Mouse (Mus musculus) lung, embryonic 14.5 days (tissue): Measurements from ENCODE around the gene Vipr1. TPM values are rescaled to one million over a fixed set of nuclear protein-coding genes. Genes with fewer than 3 reads are reported as not detected.

Source experiments
- ATAC-seq: fragments of 200-750 bp; cut with Nextera tagmentation; 2 replicates; pipeline ENCODE4 v1.8.0; 2017; ENCODE audit warnings: mild to moderate bottlenecking, moderate TSS enrichment, moderate library complexity; ENCODE audit not compliant: insufficient read depth
- DNase-seq: peaks from one replicate; pipeline ENCODE4 v3.0.0-alpha.2; 2015
- H3K27ac ChIP-seq: fragments of 300-500 bp; sonication (generic); 2 replicates; pipeline ENCODE4 v1.5.1; 2014; ENCODE audit warnings: low read depth, mild to moderate bottlenecking, moderate library complexity
- H3K27me3 ChIP-seq: fragments of 300-500 bp; sonication (generic); 2 replicates; pipeline ENCODE4 v1.6.1; 2014; ENCODE audit warnings: low read length, control low read depth; ENCODE audit not compliant: insufficient read depth
- H3K36me3 ChIP-seq: fragments of 300-500 bp; sonication (generic); 2 replicates; pipeline ENCODE4 v1.6.1; 2014; ENCODE audit warnings: control low read depth; ENCODE audit not compliant: insufficient read depth
- H3K4me1 ChIP-seq: fragments of 300-500 bp; sonication (generic); 2 replicates; pipeline ENCODE4 v1.6.1; 2014; ENCODE audit warnings: antibody characterized with exemption, control low read depth; ENCODE audit not compliant: insufficient read depth
- H3K4me2 ChIP-seq: fragments of 300-500 bp; sonication (generic); 2 replicates; pipeline ENCODE4 v1.6.1; 2014; ENCODE audit warnings: mild to moderate bottlenecking
- H3K4me3 ChIP-seq: fragments of 300-500 bp; sonication (generic); 2 replicates; pipeline ENCODE4 v1.5.1; 2014; ENCODE audit warnings: low read depth, low read length
- H3K9ac ChIP-seq: fragments of 300-500 bp; sonication (generic); 2 replicates; pipeline ENCODE4 v1.6.1; 2014
- H3K9me3 ChIP-seq: fragments of 300-500 bp; sonication (generic); 2 replicates; pipeline ENCODE4 v1.6.1; 2016; ENCODE audit warnings: low read depth, low read length, control low read depth
- CTCF ChIP-seq: IDR thresholded peaks from 2 replicates; pipeline ENCODE4 v1.5.1; 2016; ENCODE audit warnings: antibody characterized with exemption, low read depth
- WGBS: fragments of 180-500 bp; shearing (Covaris S2); extraction: QIAGEN DNeasy Blood & Tissue Kit; methylation state at CpG from one replicate; pipeline ENCODE4 v1.1.7; 2014; 5-methylcytosine and 5-hydroxymethylcytosine counted together
- polyA plus RNA-seq: library from polyadenylated mRNA; unstranded; fragments of >200 nt; fragmentation: Nextera tagmentation; extraction: Ambion mirVana; gene quantifications from 2 replicates; pipeline ENCODE4 v1.2.1, GENCODE M21; 2014

The Vipr1 gene
- polyA plus RNA-seq, 1 experiment from 2014 or later = 0.54 TPM

DNA sequence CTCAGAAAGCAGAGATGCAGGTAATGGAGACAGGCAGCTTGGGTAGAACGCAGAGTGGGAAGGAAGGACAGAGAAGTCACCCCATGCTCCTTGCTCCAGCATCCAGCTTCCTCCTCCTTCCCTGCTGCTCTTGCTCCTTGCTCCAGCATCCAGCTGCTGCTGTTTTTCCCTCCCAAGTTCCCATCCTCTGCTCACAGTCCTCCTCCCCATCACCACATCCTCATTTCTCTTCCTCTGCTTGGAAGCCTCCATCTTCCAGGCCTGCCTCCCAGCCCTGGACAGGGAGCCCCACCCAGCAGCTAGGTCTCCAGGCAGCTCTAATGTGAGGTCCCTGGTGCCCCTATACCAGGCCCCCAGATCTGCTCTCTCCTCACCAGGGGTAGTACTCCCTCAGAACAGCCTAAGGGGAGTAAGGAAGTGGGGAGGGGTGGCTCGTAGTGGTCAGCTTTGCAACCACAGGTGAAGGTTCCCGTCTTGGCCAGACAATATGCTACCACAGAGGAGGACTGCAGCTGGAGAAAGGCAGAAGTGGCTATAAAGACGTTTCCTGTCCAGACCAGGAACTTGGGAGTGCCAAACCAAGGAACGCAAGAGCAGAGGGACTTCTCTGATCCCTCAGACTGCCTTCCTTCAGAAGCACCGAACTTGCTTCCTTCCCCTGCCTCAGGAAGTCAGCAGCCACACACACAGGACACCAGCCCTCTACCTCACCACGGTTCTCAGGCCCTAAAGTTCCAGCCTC, 6.5 kb upstream of the Vipr1 start:
- no peak for TF ChIP-seq CTCF
- DNase-seq (no peak), ATAC-seq (no peak)
- H3K36me3 ChIP-seq = no peaks in the 10 kb centered on the region
- no peak overlapping the region for H3K27ac ChIP-seq
- H3K9me3 ChIP-seq = no peaks in the 10 kb centered on the region
- H3K4me1 ChIP-seq = no peaks in the 10 kb centered on the region
- no peak overlapping the region for H3K9ac ChIP-seq
- WGBS = 46% methylated on average over 7 of the region's 7 CpGs
- no peak overlapping the region for H3K4me3 ChIP-seq
- H3K4me2 ChIP-seq = no peak overlapping the region
- H3K27me3 ChIP-seq = peaks cover 21% of the 10 kb centered on the region

- Histone ChIP-seq H3K36me3 (no peaks in the 10 kb centered on the region), H3K9me3 (no peaks in the 10 kb centered on the region), H3K27me3 (peaks cover 54% of the 10 kb centered on the region), H3K4me2 (no peak overlapping the region), H3K4me1 (peaks cover 4% of the 10 kb centered on the region; the same call in 1 of the 2 replicates), H3K4me3 (no peak overlapping the region), H3K27ac (no peak overlapping the region), H3K9ac (no peak overlapping the region)
- DNase-seq = no peak
- 45% methylated on average over 16 of the region's 16 CpGs for WGBS
- ATAC-seq = no peak
- TF ChIP-seq CTCF = no peak
Observed at GRCm38 (mm10) chr9:121639790-121640189, 2.7 kb upstream of the Vipr1 start.

DNA sequence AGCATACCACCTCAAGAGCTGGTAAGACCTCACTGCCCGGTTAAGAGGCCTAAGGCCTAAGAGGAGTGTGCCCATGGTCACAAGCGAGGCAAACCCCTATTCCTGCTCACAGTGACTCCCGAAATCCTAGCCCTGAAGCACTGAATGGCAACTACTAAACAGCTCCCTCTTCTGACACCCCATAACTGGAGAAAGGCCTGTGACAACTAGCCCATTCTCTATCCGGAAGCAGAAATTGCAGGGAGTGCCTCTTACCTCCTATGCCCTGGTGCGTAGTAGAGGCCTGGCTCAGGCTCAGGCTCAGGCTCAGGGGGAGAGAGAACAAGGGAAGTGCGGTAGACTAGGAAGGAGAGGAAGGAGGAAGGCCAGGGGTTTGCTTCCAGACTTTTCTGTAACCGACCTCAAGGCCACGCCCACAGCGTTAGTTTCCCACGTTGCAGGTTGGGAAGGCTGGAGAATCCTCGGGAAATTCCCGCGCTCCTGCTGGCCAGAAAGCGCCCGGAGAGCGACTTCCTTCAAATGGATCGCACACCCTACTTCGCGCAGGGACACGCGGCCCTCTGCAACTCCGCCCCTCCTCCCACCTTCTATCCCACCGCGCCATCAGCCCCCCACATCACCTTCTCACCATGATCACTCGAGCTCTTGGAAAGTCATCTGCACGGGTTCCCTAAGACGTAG, 1.1 kb upstream of the Vipr1 start:
- peak overlapping the region; percentile 95 for H3K4me2 ChIP-seq
- WGBS = 11% methylated on average over 27 of the region's 27 CpGs
- DNase-seq = peak; percentile 44
- peak overlapping the region; percentile 49 for H3K4me3 ChIP-seq
- no peaks in the 10 kb centered on the region for H3K36me3 ChIP-seq
- no peak overlapping the region for H3K27ac ChIP-seq
- peak overlapping the region; percentile 43 for H3K9ac ChIP-seq
- no peak for TF ChIP-seq CTCF
- H3K9me3 ChIP-seq = no peaks in the 10 kb centered on the region
- H3K27me3 ChIP-seq = peaks cover 54% of the 10 kb centered on the region
- ATAC-seq = peak; percentile 12; the same call in 1 of the 2 replicates
- H3K4me1 ChIP-seq = peaks cover 4% of the 10 kb centered on the region; the same call in 1 of the 2 replicates

DNA sequence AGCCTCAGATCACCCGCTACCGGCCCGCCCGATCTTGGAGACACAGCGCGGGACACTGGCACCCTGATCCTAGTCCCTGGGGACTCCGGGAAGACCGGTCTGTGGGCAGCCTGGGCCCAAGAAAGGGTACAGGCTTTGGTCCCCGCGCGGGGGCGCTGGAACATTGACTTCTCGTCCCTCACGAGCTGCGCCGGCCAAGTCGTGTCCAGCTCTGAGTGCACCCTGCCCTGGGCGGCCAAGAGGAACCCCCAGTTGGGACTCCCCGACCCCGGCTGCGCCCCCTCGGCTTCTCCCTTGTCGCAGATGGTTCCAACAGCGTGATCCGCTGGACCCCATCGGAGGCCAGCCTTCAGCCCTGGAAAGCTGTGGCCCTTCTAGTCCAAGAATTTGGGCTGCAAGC, 515 bp upstream of the Vipr1 start, which contains the start of gene Lyzl4:
Gene Lyzl4 (minus strand): TSS at position 96 of the 400 bp plus-strand sequence.
- WGBS = under 1% methylated on average over 26 of the region's 26 CpGs
- Histone ChIP-seq H3K27me3 (peaks cover 54% of the 10 kb centered on the region), H3K36me3 (no peaks in the 10 kb centered on the region), H3K4me2 (peak within 1 kb of the TSS; percentile 95), H3K4me1 (peaks cover 4% of the 10 kb centered on the region; the same call in 1 of the 2 replicates), H3K27ac (no peak within 1 kb of the TSS), H3K9ac (peak within 1 kb of the TSS; percentile 49), H3K4me3 (peak within 1 kb of the TSS; percentile 49), H3K9me3 (no peaks in the 10 kb centered on the region)
- peak; percentile 69 for TF ChIP-seq CTCF
- ATAC-seq = peak; percentile 86
- peak; percentile 88 for DNase-seq

DNA sequence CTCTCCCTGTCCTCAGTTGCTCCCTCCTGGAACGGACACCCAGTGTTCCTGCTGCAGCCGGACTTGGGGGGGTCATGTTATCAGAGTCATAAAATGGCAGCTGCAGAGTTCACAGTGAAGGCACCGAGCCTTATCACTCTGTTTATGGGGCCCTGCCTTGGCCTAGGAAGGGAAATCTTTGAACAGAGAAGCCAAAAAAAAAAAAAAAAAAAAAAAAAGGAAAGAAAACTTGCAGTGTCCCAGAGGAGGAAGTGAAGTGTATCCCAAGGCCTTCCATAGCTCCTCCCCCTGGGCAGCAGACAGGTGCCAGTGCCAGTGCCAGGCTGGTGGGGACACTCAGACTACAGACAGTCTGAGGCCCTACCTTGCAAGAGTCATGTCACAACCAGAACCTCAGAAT, 2.3 kb downstream of the Vipr1 start:
- Histone ChIP-seq H3K27me3 (peaks cover 44% of the 10 kb centered on the region), H3K9ac (no peak overlapping the region), H3K27ac (no peak overlapping the region), H3K4me2 (no peak overlapping the region), H3K9me3 (no peaks in the 10 kb centered on the region), H3K36me3 (no peaks in the 10 kb centered on the region), H3K4me1 (peaks cover 4% of the 10 kb centered on the region; the same call in 1 of the 2 replicates), H3K4me3 (no peak overlapping the region)
- TF ChIP-seq CTCF = no peak
- WGBS = 32% methylated on average over 3 of the region's 3 CpGs
- ATAC-seq (no peak), DNase-seq (no peak)

DNA sequence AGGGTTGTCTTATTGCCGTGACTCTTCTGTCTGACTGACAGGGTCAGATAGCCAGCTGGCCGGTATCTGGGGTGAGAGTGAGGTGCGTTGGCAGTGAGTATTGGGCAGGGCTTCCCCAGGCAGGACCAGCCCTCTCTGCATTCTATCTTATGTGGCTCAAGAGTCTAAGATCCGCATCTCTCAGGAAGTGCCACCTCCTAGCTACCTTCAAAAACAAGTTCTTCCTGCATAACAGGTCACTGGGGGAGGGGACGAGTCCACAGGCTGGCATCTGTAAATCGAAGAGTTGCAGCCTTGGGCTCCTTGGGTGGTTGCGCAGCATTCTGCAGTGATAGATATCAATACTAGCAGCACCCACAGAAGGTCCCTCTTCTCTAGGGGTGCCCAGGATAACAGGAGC, 4.5 kb downstream of the Vipr1 start:
- 46% methylated on average over 7 of the region's 7 CpGs for WGBS
- H3K9ac ChIP-seq = no peak overlapping the region
- H3K36me3 ChIP-seq = no peaks in the 10 kb centered on the region
- H3K27ac ChIP-seq = no peak overlapping the region
- ATAC-seq (no peak), DNase-seq (no peak)
- no peak overlapping the region for H3K4me3 ChIP-seq
- no peak for TF ChIP-seq CTCF
- no peaks in the 10 kb centered on the region for H3K9me3 ChIP-seq
- no peak overlapping the region for H3K4me2 ChIP-seq
- peaks cover 23% of the 10 kb centered on the region for H3K27me3 ChIP-seq
- peaks cover 4% of the 10 kb centered on the region; the same call in 1 of the 2 replicates for H3K4me1 ChIP-seq

GRCm38 (mm10) chr9:121653668-121654067, 11.2 kb downstream of the Vipr1 start:
- no peak overlapping the region for H3K4me3 ChIP-seq
- ATAC-seq = no peak
- no peak overlapping the region for H3K4me2 ChIP-seq
- TF ChIP-seq CTCF = no peak
- H3K27me3 ChIP-seq = no peaks in the 10 kb centered on the region
- H3K9me3 ChIP-seq = no peaks in the 10 kb centered on the region
- no peaks in the 10 kb centered on the region for H3K4me1 ChIP-seq
- 84% methylated on average over 10 of the region's 10 CpGs for WGBS
- no peaks in the 10 kb centered on the region for H3K36me3 ChIP-seq
- no peak overlapping the region for H3K9ac ChIP-seq
- no peak overlapping the region for H3K27ac ChIP-seq
- no peak for DNase-seq
